Mouse (Mus musculus): ENCODE data around the gene Spata31d1b.
"Not testable (repeated sequence)": the region's sequence is repeated elsewhere in the genome, so short reads cannot be mapped to it uniquely, and the experiment has no call there.

The Spata31d1b gene

DNA sequence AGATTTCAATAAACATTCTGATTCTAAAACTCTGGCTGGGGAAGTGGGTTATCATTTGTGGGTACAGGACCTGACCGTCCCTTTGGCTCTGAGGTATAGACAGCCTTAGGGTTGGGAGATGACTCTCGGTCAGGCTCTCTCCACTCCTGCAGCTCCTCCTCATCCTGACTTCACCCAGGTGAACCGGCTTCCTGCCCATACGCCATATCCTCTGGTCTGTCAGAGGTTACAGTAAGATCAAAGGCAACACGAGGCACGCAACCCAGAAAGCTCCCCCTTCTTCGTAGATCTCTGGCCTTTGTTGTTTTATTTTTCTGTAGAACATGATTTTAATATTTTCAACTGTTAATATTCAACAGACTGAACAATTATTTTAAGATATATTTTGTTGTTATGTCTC, 16.3 kb upstream of the Spata31d1b start:
- DNase-seq (ENCODE audit: low spot score): no peak

DNA sequence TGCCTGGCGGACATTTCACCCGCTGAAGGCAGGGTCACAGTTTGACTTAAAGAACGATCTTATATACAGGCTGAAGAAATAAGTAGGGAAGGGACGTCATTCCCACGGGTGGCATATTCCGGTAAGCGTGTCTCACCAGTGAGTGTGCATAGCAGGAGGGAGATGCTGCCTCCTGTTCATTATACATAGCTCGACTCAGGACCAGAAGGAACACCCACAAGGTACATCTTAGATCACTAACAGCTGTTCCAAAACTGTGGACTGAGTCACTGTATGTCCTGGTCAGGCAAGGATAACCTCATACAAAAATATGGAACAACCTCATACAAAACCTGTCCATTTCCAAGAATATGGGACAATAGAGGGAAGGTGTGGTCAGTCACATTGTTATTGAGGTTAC, 13.0 kb upstream of the Spata31d1b start:
- DNase-seq (ENCODE audit: low spot score): no peak

- not testable (repeated sequence) for DNase-seq (ENCODE audit: low spot score)
These were observed 11.9 kb upstream of the Spata31d1b start for GRCm38 (mm10) chr13:59700137-59700536.

- no peak for DNase-seq (ENCODE audit: low spot score)
These were observed 8.6 kb upstream of the Spata31d1b start for GRCm38 (mm10) chr13:59703514-59703913.

DNA sequence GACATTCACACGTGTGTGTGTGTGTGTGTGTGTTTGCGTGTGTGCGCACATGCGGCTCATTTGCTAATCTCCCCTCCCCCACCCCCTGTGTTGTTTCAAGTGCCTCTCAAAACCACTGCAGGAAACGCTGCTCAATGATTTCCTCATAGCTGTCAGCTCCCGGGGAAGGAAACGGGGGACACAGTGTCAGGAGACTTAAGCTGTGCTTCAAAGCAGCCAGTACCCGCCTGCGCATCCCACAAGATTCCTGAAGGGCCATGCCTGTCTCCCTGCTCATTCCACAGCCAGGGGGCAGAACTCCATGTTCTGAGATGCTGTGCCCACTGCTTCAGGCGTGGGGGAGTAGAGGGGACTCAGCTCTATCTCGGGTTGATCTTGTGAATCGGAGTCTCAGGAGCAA, 7.5 kb upstream of the Spata31d1b start:
- DNase-seq (ENCODE audit: low spot score): no peak

DNA sequence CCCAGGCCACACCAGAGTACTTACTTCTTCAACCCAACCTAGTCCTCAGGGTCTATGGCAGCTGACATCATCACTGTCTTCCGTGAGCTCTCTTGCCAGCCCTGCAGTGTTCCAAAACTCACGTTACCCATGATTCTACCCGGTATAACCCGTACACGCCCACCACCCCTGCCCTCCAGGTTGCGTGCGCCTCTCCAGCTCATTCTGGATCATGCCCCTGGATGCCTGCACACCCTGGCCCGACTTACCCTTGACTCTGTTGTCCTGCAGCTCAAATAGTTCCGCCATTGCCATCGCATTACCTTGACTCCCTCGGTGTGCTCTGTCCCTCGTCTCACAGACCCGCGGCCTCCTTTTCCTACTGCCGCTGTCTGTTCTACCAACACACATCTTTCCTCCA, 1.9 kb upstream of the Spata31d1b start, which contains the start of gene Spata31d1a:
Gene Spata31d1a (minus strand): TSS at position 101 of the 400 bp plus-strand sequence.
- DNase-seq (ENCODE audit: low spot score): no peak

DNA sequence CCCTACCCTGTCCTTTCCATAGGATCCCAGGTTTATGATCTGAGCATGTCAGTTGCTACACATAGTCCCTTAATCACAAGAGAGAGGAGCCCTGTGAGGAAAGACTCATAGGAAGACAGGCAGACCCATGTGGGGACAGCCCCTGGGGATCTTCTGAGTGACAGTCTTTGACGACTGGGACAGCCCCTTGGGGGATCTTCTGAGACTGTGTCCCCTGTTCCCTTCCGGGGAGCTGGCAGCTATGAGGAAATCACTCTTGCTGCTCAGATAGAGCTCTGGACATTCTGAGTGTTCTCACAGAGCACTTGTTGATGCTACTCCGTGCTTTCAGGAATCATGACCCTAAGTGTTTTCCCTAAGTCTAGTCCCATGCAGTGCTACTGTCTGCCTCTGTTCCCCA, 1.6 kb downstream of the Spata31d1b start:
- no peak for DNase-seq (ENCODE audit: low spot score)

GRCm38 (mm10) chr13:59718857-59719440, 6.9 kb downstream of the Spata31d1b start:
- DNase-seq (ENCODE audit: low spot score): not testable (repeated sequence)

GRCm38 (mm10) chr13:59719475-59719874, 7.4 kb downstream of the Spata31d1b start:
- no peak for DNase-seq (ENCODE audit: low spot score)

DNA sequence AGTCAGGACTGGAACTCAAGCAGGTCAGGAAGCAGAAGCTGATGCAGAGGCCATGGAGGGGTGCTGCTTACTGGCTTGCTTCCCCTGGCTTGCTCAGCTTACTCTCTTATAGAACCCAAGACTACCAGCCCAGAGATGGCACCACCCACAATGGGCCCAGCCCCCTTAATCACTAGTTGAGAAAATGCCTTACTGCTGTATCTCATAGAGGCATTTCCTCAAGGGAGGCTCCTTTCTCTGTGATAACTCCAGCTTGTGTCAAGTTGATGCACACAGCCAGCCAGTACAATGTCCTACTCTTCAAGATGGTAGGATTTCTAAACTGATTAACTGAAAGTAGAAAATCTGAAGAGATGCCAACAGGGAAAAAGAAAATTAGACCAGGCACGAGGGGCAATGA, 10.0 kb downstream of the Spata31d1b start:
- DNase-seq (ENCODE audit: low spot score): not testable (repeated sequence)

GRCm38 (mm10) chr13:59726139-59726867, 14.2 kb downstream of the Spata31d1b start:
- DNase-seq (ENCODE audit: low spot score): no peak

GRCm38 (mm10) chr13:59728378-59729093, 16.5 kb downstream of the Spata31d1b start:
- DNase-seq (ENCODE audit: low spot score): peak; percentile 77

DNA sequence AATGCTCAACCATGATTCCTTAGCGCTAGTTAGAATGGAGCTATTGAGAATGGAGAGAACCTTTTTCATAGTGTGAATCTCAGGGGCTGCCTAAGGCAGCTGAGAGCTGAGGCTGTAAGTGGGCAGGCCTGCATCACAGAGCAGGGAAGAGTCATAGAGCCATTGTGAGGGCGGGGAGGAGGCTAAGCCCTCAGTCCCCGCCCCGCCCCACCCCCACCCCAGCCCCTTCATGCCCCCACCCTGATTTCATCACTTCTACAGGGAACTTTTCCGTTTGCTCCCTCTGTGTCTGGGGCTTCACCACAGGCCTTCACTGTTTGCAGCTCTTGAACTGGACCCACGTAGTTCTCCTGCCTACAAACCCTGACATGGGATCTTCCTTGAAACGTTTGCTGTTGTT, 19.6 kb downstream of the Spata31d1b start, which contains the start of gene Spata31d1d:
Gene Spata31d1d (minus strand): TSS at position 101 of the 400 bp plus-strand sequence.
- no peak for DNase-seq (ENCODE audit: low spot score)

- DNase-seq (ENCODE audit: low spot score): no peak
These were observed 21.9 kb downstream of the Spata31d1b start for GRCm38 (mm10) chr13:59733936-59734335.

GRCm38 (mm10) chr13:59734347-59734746, 22.3 kb downstream of the Spata31d1b start:
- DNase-seq (ENCODE audit: low spot score): not testable (repeated sequence)

DNA sequence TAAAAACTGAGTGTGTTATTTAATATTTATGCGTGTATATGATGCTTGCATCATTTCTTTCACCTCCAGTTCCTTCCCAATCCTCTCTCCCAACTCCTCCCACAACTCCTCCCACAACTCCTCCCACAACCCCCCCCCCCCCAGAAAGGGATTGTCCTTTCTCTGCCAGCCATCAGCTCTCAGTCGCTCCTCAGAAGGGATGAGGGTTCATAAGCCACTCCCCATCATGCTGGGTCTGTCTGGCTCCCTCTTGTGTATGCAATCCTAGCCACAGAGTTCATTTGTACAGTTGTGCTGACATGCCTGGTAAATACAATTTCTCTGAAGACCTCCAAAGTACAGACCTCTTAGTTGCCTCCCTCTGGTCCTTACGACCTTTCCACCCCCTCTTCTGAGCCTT, 23.1 kb downstream of the Spata31d1b start:
- DNase-seq (ENCODE audit: low spot score): no peak

DNA sequence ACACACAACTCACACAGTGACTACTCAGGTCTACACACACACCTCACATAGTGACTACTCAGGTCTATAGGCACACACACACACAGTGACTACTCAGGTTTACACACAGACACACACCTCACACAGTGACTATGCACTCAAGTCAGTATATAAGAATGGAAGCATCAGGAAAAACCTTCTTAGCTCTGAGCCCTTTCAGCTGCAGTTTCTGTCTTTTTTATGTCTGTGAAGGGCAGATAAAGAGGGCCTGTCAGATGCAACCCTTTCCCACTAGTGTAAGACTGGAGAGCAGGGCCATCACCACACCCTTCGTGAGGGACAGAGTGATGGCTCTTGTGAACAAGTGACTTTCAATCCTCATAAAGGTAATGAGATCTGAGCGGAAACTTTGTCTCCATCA, 26.4 kb downstream of the Spata31d1b start:
- no peak for DNase-seq (ENCODE audit: low spot score)

DNA sequence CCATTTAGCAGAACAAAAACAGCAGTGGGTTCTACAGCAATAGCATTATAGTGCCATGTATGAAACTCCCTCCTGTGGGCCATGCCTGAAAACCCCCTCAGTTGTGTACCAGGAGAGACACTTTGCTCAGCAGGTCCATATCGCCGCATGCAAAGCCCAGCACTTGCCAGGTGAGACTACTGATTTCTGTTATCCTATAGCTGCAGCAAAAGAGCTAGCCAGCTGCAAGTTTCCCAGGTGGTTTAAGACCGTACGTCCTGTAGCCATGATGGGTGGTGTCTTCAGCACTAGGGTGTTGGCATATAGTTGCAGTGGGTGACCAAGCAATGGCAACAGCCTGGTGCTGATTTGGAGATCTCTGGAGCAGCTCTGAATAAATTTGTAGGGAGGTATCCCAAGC, 27.3 kb downstream of the Spata31d1b start:
- no peak for DNase-seq (ENCODE audit: low spot score)

DNA sequence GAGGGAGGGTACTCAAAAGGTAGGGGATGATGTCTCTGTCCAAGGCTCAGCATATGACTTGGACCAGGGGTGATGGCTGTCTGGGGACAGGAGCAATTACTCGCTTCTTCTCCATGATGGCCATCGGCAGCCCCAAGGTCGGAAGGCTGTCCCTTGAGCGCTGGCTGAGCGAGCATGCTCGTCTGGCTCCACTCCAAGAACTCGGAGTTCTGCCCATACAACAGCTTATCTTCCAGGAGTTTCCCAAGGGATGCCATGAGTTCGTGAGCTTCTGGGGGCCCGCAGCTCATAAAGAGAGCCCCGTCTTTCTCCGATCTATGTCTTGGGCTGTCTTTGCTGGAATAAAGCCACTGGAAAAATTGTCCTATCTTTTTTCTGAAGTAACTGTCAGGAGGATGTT, 29.0 kb downstream of the Spata31d1b start:
- DNase-seq (ENCODE audit: low spot score): no peak

DNA sequence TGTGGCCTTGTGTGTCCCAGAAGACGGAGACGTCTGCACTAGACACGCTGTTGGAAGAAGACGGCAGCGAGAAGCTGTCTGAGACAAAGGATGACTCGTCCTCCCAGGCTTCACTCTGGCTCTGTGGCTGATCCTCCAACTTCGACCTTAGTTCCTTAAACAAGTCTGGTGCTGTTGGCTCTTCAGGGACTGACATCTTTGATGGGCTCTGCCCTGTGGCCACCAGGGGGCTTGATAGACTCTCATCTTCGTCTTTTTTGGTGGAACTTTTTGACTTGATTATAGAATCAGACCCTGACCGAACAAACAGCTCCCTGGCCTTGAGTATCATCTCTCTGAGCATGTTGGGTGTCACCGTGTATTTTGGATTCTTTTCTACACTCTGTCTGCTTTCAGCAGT, 29.6 kb downstream of the Spata31d1b start:
- no peak for DNase-seq (ENCODE audit: low spot score)

DNA sequence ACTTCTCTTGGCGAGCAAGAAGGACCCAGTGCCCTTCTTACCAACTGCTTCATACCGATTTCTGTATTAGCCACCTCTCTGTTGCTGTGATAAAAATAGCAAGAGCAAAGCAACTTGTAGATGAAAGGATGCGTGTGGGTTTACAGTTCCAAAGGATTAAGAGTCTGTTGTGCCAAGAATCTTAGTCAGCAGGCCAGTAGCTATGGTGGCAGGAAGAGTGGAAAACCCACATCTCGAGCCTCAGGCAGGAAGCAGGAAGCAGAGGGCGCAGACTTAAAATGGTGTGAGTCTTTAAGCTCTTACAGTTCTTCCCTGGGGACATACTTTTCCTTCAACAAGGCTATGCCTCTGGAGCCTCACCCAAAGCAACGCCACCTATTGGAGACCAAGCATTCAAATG, 33.4 kb downstream of the Spata31d1b start:
- DNase-seq (ENCODE audit: low spot score): no peak

- no peak for DNase-seq (ENCODE audit: low spot score)
These were observed 34.1 kb downstream of the Spata31d1b start for GRCm38 (mm10) chr13:59746164-59746563.

DNA sequence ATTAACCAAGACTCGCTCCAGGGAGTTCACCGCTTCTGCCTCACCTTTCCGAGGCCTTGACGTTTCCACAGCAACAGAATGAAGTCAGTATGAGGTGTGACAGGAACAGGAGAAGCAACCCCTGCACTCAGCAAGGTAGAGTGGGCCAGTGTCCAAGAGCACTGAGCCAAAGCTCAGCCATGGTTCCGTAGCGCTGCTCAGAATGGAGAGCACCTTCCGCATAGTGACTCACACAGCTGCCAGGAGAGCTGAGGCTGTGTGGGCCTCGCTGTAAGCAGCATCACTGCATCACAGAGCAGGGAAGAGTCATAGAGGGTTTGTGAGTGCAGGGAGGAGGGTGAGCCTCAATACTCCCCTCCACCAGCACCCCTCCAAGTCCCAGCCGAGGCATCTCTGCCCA, 34.6 kb downstream of the Spata31d1b start, which contains the start of gene 1700014D04Rik:
Gene 1700014D04Rik (minus strand): TSS at position 42 of the 400 bp plus-strand sequence.
- no peak for DNase-seq (ENCODE audit: low spot score)

Measured in ovary, postnatal 14 days (tissue).